Mouse (Mus musculus) megakaryocyte, embryonic 14.5 days (primary cell): ENCODE results near the gene Nrcam.

Experiments used
- FLI1 ChIP-seq: IDR thresholded peaks from 2 replicates; pipeline ENCODE4 v1.6.1; 2012; ENCODE audit warnings: low read length, inconsistent platforms, mixed read lengths
- GATA1 ChIP-seq: IDR thresholded peaks from 3 replicates; pipeline ENCODE4 v1.6.1; 2012; ENCODE audit warnings: mixed read lengths, low read length, inconsistent platforms, borderline replicate concordance

DNA sequence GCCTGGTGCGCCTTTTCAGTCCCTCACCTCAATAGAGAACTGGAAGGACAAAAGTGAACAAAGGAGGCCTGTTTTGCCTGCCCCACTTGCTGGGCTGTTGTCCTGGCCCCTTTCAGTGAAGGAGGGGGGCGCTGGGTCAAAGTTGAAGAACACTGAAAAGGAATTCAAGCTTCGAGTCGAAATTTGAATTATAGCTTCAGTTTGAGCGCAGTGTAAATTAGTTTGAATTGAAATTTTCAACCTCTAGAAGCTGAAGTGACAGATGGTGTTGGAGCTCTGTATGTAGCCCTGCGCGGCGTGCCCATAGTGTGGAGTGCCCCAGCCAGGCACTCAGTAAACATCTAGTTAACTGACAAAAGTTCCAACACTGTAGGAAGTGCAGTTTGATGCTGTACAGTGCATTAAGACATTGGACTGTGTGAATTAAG is 9.5 kb downstream of the Nrcam start:
- TF ChIP-seq GATA1 (no peak), FLI1 (no peak)
